In the genomic region with DNA sequence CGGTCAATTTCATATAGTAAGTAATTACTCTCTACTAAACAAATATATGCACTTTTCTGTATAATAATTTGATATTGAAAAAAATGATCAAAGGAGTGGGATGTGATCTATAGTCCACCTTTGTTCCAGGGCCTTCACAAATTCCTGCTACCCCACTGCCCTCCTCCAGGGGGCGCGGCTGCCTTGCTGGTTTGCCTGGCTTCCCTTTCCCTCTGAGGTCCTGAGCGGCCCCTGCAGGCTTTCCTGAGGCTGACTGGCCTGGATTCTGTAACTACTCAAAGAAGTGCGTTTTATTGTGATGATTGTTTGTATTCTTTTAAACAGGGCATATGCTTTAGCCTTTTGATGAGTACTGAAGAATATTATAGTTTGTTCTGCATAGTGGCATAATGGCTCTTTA, we compare ENCODE assay signal across 9 mouse cellular contexts.
DNase-seq lines count a peak whose midpoint lies in the region; ATAC-seq and TF ChIP-seq lines count a peak whose summit lies in the region.
"Had no signal": no experiment of that assay in that cellular context is flagged by ENCODE, and none has a peak within 500 bp of the region (broad histone marks: within the 10 kb centered on the region; RNA-seq: fewer than 3 reads in every experiment).

No protein-coding gene starts in this region.

- H3K4me2 ChIP-seq in neural tube, embryonic 15.5 days: no peak overlapping the region
- no peak overlapping the region for H3K4me2 ChIP-seq in kidney, embryonic 16.5 days (replicated peaks; ENCODE audit: low read depth, low read length)
- no peak overlapping the region for H3K4me2 ChIP-seq in limb, embryonic 12.5 days

- no peak for ATAC-seq in neural tube, embryonic 15.5 days (ENCODE audit: low FRiP score)
- ATAC-seq in kidney, embryonic 16.5 days (ENCODE audit: low FRiP score, low TSS enrichment): peak; percentile 67; the same call in 1 of the 2 replicates
- ATAC-seq in limb, embryonic 12.5 days (ENCODE audit: insufficient number of reproducible peaks, insufficient read depth, low FRiP score, low TSS enrichment, low read depth): peak; percentile 52; the same call in 1 of the 2 replicates

- no peak overlapping the region for H3K4me3 ChIP-seq in neural tube, embryonic 15.5 days (replicated peaks)
- no peak overlapping the region for H3K4me3 ChIP-seq in kidney, embryonic 16.5 days (ENCODE audit: low read length)
- H3K4me3 ChIP-seq in limb, embryonic 12.5 days (replicated peaks): no peak overlapping the region
- H3K4me3 ChIP-seq in olfactory bulb, adult 2 months (ENCODE audit: insufficient read depth, low read depth, low read length): no peak overlapping the region
- H3K4me3 ChIP-seq: myocyte had no signal

- 13% methylated on average over 5 of the region's 5 CpGs for WGBS in neural tube, embryonic 15.5 days
- 12% methylated on average over 5 of the region's 5 CpGs for WGBS in kidney, embryonic 16.5 days
- WGBS in limb, embryonic 12.5 days: 19% methylated on average over 5 of the region's 5 CpGs
- 20% methylated on average over 5 of the region's 5 CpGs for WGBS in olfactory bulb, adult 2 months

- H3K27ac ChIP-seq in neural tube, embryonic 15.5 days (replicated peaks): no peak overlapping the region
- H3K27ac ChIP-seq in kidney, embryonic 16.5 days (ENCODE audit: low read length): no peak overlapping the region
- H3K27ac ChIP-seq in limb, embryonic 12.5 days: no peak overlapping the region
- no peak overlapping the region for H3K27ac ChIP-seq in olfactory bulb, adult 2 months (ENCODE audit: insufficient read depth, low read depth, low read length)

- H3K4me1 ChIP-seq in neural tube, embryonic 15.5 days: no peaks in the 10 kb centered on the region
- no peaks in the 10 kb centered on the region for H3K4me1 ChIP-seq in kidney, embryonic 16.5 days (ENCODE audit: insufficient read depth, low read length)
- peaks cover 2% of the 10 kb centered on the region; the same call in 1 of the 2 replicates for H3K4me1 ChIP-seq in limb, embryonic 12.5 days (replicated peaks)
- H3K4me1 ChIP-seq in olfactory bulb, adult 2 months (ENCODE audit: control insufficient read depth, insufficient read depth, low read length): no peaks in the 10 kb centered on the region

- H3K27me3 ChIP-seq in neural tube, embryonic 15.5 days (replicated peaks): no peaks in the 10 kb centered on the region
- no peaks in the 10 kb centered on the region for H3K27me3 ChIP-seq in kidney, embryonic 16.5 days (ENCODE audit: insufficient read depth, low read length)
- no peaks in the 10 kb centered on the region for H3K27me3 ChIP-seq in limb, embryonic 12.5 days

- DNase-seq in neural tube, embryonic 10.5 days (ENCODE audit: extremely low spot score, low spot score): peak; percentile 80
- peak; percentile 13 for DNase-seq in cerebellum, adult 9-10 months
- peak; percentile 7 to 40 for DNase-seq in frontal cortex, postnatal 10 days (ENCODE audit: low spot score in 2 of 2)
- DNase-seq in urinary bladder, postnatal 4 days (ENCODE audit: low spot score in 2 of 2): peak; percentile 42 to 74

- no peaks in the 10 kb centered on the region for H3K36me3 ChIP-seq in neural tube, embryonic 15.5 days
- no peaks in the 10 kb centered on the region for H3K36me3 ChIP-seq in kidney, embryonic 16.5 days (ENCODE audit: insufficient read depth, low read length)
- H3K36me3 ChIP-seq in limb, embryonic 12.5 days: no peaks in the 10 kb centered on the region

- no peak overlapping the region for H3K9ac ChIP-seq in neural tube, embryonic 15.5 days (replicated peaks)
- H3K9ac ChIP-seq in kidney, embryonic 16.5 days (replicated peaks; ENCODE audit: low read length): no peak overlapping the region
- H3K9ac ChIP-seq in limb, embryonic 12.5 days (replicated peaks): no peak overlapping the region

- TF ChIP-seq CTCF in olfactory bulb, adult 2 months (IDR thresholded peaks at IDR 0.05; ENCODE audit: insufficient read depth, low read depth, low read length): peak; percentile 94

- no peaks in the 10 kb centered on the region for H3K9me3 ChIP-seq in neural tube, embryonic 15.5 days (replicated peaks)
- no peaks in the 10 kb centered on the region for H3K9me3 ChIP-seq in kidney, embryonic 16.5 days (ENCODE audit: low read length)
- no peaks in the 10 kb centered on the region for H3K9me3 ChIP-seq in limb, embryonic 12.5 days

- no peak for TF ChIP-seq POLR2A in olfactory bulb, adult 2 months (IDR thresholded peaks at IDR 0.05; ENCODE audit: insufficient read depth, low read depth, low read length)

Comparison
In these comparisons a context has a peak if more than half of its experiments do, and no peak if none do; other contexts are left out.
1. DNase-seq: peak in every context shown above with its lines; median percentile 80 in neural tube, embryonic 10.5 days; 58 in urinary bladder, postnatal 4 days; 24 in frontal cortex, postnatal 10 days; 13 in cerebellum, adult 9-10 months.